Mouse (Mus musculus): ENCODE data around the gene Sgcd.

Gene Sgcd

GRCm38 (mm10) chr11:47988697-47989533, at the start of gene Sgcd:
TSS of gene Sgcd (minus strand) at chr11:47988969.
- no peak for DNase-seq

- no peak for DNase-seq
These were observed 49.3 kb upstream of the Sgcd start for GRCm38 (mm10) chr11:48038051-48038450.

GRCm38 (mm10) chr11:48012836-48013235, 24.1 kb upstream of the Sgcd start:
- DNase-seq = no peak

- DNase-seq = no peak
These were observed 454 bp downstream of the Sgcd start for GRCm38 (mm10) chr11:47988333-47988696.

GRCm38 (mm10) chr11:47987893-47988267, 889 bp downstream of the Sgcd start:
- no peak for DNase-seq

- DNase-seq = no peak
These were observed 1.4 kb downstream of the Sgcd start for GRCm38 (mm10) chr11:47987251-47987892.

GRCm38 (mm10) chr11:47982152-47982551, 6.6 kb downstream of the Sgcd start:
- no peak for DNase-seq

GRCm38 (mm10) chr11:47981108-47981507, 7.7 kb downstream of the Sgcd start:
- no peak for DNase-seq

- no peak for DNase-seq
These were observed 35.5 kb downstream of the Sgcd start for GRCm38 (mm10) chr11:47953291-47953690.

GRCm38 (mm10) chr11:47952366-47952765, 36.4 kb downstream of the Sgcd start:
- DNase-seq = no peak

GRCm38 (mm10) chr11:47939795-47940194, 49.0 kb downstream of the Sgcd start:
- no peak for DNase-seq

GRCm38 (mm10) chr11:47917616-47918015, 71.2 kb downstream of the Sgcd start:
- no peak for DNase-seq

GRCm38 (mm10) chr11:47891617-47892172, 97.1 kb downstream of the Sgcd start:
- DNase-seq = no peak

- DNase-seq = no peak
These were observed 98.5 kb downstream of the Sgcd start for GRCm38 (mm10) chr11:47890315-47890714.

GRCm38 (mm10) chr11:47885310-47885709, 103.5 kb downstream of the Sgcd start:
- DNase-seq = peak; percentile 24

GRCm38 (mm10) chr11:47883545-47883944, 105.2 kb downstream of the Sgcd start:
- DNase-seq = no peak

GRCm38 (mm10) chr11:47876633-47877170, 112.1 kb downstream of the Sgcd start:
- no peak for DNase-seq

- no peak for DNase-seq
These were observed 142.9 kb downstream of the Sgcd start for GRCm38 (mm10) chr11:47845894-47846293.

- DNase-seq = no peak
These were observed 155.5 kb downstream of the Sgcd start for GRCm38 (mm10) chr11:47833283-47833682.

GRCm38 (mm10) chr11:47810307-47810706, 178.5 kb downstream of the Sgcd start:
- no peak for DNase-seq

- no peak for DNase-seq
These were observed 184.6 kb downstream of the Sgcd start for GRCm38 (mm10) chr11:47804101-47804715.

- no peak for DNase-seq
These were observed 210.9 kb downstream of the Sgcd start for GRCm38 (mm10) chr11:47777916-47778226.

- no peak for DNase-seq
These were observed 211.4 kb downstream of the Sgcd start for GRCm38 (mm10) chr11:47777226-47777915.
